Mouse (Mus musculus) ES-E14 (cell line): ENCODE results near the gene R3hdm4. TPM values are rescaled to one million over a fixed set of nuclear protein-coding genes. Genes with fewer than 3 reads are reported as not detected.
"Not testable (repeated sequence)": the region's sequence is repeated elsewhere in the genome, so short reads cannot be mapped to it uniquely, and the experiment has no call there.

Source experiments
- DNase-seq: peaks from one replicate; pipeline ENCODE4 v3.0.0-alpha.2; 2013; ENCODE audit warnings: low read depth, low spot score
- H3K27ac ChIP-seq: 2 replicates; pipeline ENCODE4 v1.5.1; 2012; ENCODE audit warnings: low read depth, mild to moderate bottlenecking, low read length, moderate library complexity, mixed read lengths; ENCODE audit not compliant: poor library complexity, insufficient read depth, severe bottlenecking
- H3K36me3 ChIP-seq: 2 replicates; pipeline ENCODE4 v1.6.1; 2012; ENCODE audit warnings: mild to moderate bottlenecking, low read length, moderate library complexity, mixed read lengths; ENCODE audit not compliant: control insufficient read depth, poor library complexity, insufficient read depth, severe bottlenecking
- H3K4me1 ChIP-seq, 2 experiments: fragments of 150-350 bp in 1 of 2; sonication (generic) in 1 of 2; 2 replicates each; pipeline ENCODE4 v1.6.1; 2012; ENCODE audit warnings: low read length in 2 of 2, mild to moderate bottlenecking in 1 of 2, mixed read lengths in 1 of 2; ENCODE audit not compliant: control insufficient read depth in 2 of 2, insufficient read depth in 2 of 2, poor library complexity in 1 of 2
- H3K4me3 ChIP-seq, 2 experiments: fragments of 150-350 bp in 1 of 2; sonication (generic) in 1 of 2; 2 replicates each; pipeline ENCODE4 v1.5.1; 2012; ENCODE audit warnings: low read length in 2 of 2, low read depth in 1 of 2, mild to moderate bottlenecking in 1 of 2, mixed read lengths in 1 of 2; ENCODE audit not compliant: insufficient read depth in 1 of 2, poor library complexity in 1 of 2, severe bottlenecking in 1 of 2
- H3K9ac ChIP-seq: 2 replicates; pipeline ENCODE4 v1.6.1; 2012; ENCODE audit warnings: low read depth, mild to moderate bottlenecking, low read length, mixed read lengths; ENCODE audit not compliant: poor library complexity, insufficient read depth, severe bottlenecking
- H3K9me3 ChIP-seq: fragments of 150-350 bp; sonication (generic); 2 replicates; pipeline ENCODE4 v1.6.1; 2012; ENCODE audit warnings: low read depth, mild to moderate bottlenecking, low read length; ENCODE audit not compliant: control insufficient read depth, insufficient read depth
- CHD2 ChIP-seq: IDR thresholded peaks from 2 replicates; pipeline ENCODE4 v1.6.1; 2014; ENCODE audit warnings: mild to moderate bottlenecking, low read depth, low read length, inconsistent platforms
- HCFC1 ChIP-seq: IDR thresholded peaks from 2 replicates; pipeline ENCODE4 v1.6.1; 2012; ENCODE audit warnings: low read length, inconsistent platforms, borderline replicate concordance; ENCODE audit not compliant: insufficient read depth
- MAFK ChIP-seq: IDR thresholded peaks from 2 replicates; pipeline ENCODE4 v1.6.1; 2014; ENCODE audit warnings: mild to moderate bottlenecking, low read depth, low read length, inconsistent platforms; ENCODE audit not compliant: insufficient read depth
- ZC3H11A ChIP-seq: IDR thresholded peaks from 2 replicates; pipeline ENCODE4 v1.6.1; 2012; ENCODE audit warnings: low read depth, mild to moderate bottlenecking, inconsistent platforms, low read length, borderline replicate concordance
- ZNF384 ChIP-seq: IDR thresholded peaks from 2 replicates; pipeline ENCODE4 v1.6.1; 2012; ENCODE audit warnings: low read depth, low read length, inconsistent platforms
- in situ Hi-C, 2 experiments: fragments of 600-800 bp; cut with MboI; formaldehyde crosslinking; loops; one replicate each; pipeline ENCODE4 v1.15.1; 2025; ENCODE audit warnings: low sequenced_read_pairs in 2 of 2, inconsistent platforms in 1 of 2; ENCODE audit not compliant: unreplicated experiment in 2 of 2
- total RNA-seq: library from RNA; depleted of rRNA; stranded (reverse); fragments of 300-350 nt; gene quantifications from 2 replicates; pipeline ENCODE4 v1.2.3, GENCODE M21; 2012

Gene R3hdm4
- total RNA-seq, 1 experiment: 24.0 TPM

GRCm38 (mm10) chr10:79959847-79960601, 39.0 kb upstream of the R3hdm4 start, which contains the start of gene Wdr18:
Gene Wdr18 (plus strand): TSS chr10:79960152.
- Histone ChIP-seq H3K36me3 (peaks cover 31% of the 10 kb centered on the region), H3K4me1 (peaks cover 2 to 24% of the 10 kb centered on the region in 2 experiments; a peak in 2 of 4 replicates), H3K9ac (peak within 1 kb of the TSS; percentile 93), H3K27ac (peak within 1 kb of the TSS; percentile 34; the same call in 1 of the 2 replicates), H3K4me3 (peak within 1 kb of the TSS; percentile 86 to 94), H3K9me3 (no peaks in the 10 kb centered on the region)
- peak; percentile 100 for DNase-seq
- TF ChIP-seq ZNF384 (no peak), MAFK (no peak), CHD2 (no peak), HCFC1 (peak; percentile 85), ZC3H11A (peak; percentile 27; the same call in 1 of the 2 replicates)
- in situ Hi-C loops: no loop called here

GRCm38 (mm10) chr10:79959412-79959811, 38.4 kb upstream of the R3hdm4 start:
- H3K4me1 ChIP-seq: peaks cover 2 to 25% of the 10 kb centered on the region in 2 experiments; a peak in 2 of 4 replicates
- in situ Hi-C loops, H3K9ac ChIP-seq, H3K4me3 ChIP-seq, H3K27ac ChIP-seq, H3K9me3 ChIP-seq, DNase-seq: not testable (repeated sequence)
- peaks cover 25% of the 10 kb centered on the region for H3K36me3 ChIP-seq

- H3K9ac ChIP-seq: peak overlapping the region; percentile 51; the same call in 1 of the 2 replicates
- 0 out of 4 replicates have a peak overlapping the region, but pooled peaks of 1 of the 2 experiments have one; percentile 1 for H3K4me3 ChIP-seq
- TF ChIP-seq HCFC1: no peak
- peak; percentile 65 for TF ChIP-seq ZC3H11A
- no peak for TF ChIP-seq ZNF384
- peak; percentile 78 for DNase-seq
- peaks cover 16% of the 10 kb centered on the region for H3K36me3 ChIP-seq
- H3K27ac ChIP-seq: no peak overlapping the region
- in situ Hi-C loops: no loop called here
- peaks cover 2 to 25% of the 10 kb centered on the region in 2 experiments; a peak in 2 of 4 replicates for H3K4me1 ChIP-seq
- H3K9me3 ChIP-seq: no peaks in the 10 kb centered on the region
These were observed 37.3 kb upstream of the R3hdm4 start for GRCm38 (mm10) chr10:79958140-79958816.

- DNase-seq: no peak
- peaks cover 9% of the 10 kb centered on the region for H3K36me3 ChIP-seq
- no peak overlapping the region for H3K4me3 ChIP-seq
- H3K27ac ChIP-seq: 0 out of 2 replicates have a peak overlapping the region, but pooled peaks have one; percentile 83
- no peaks in the 10 kb centered on the region for H3K9me3 ChIP-seq
- peaks cover 2 to 25% of the 10 kb centered on the region in 2 experiments; a peak in 2 of 4 replicates for H3K4me1 ChIP-seq
- in situ Hi-C loops: no loop called here
- TF ChIP-seq MAFK (no peak), CHD2 (no peak), ZNF384 (no peak), ZC3H11A (no peak), HCFC1 (no peak)
- H3K9ac ChIP-seq: no peak overlapping the region
These were observed 35.7 kb upstream of the R3hdm4 start for GRCm38 (mm10) chr10:79956643-79957154.
